Mouse (Mus musculus): ENCODE results near the gene Olfr371.
A peak's percentile ranks its signal among the peaks of the same experiment; 100 is the strongest.

Olfr371 gene

DNA sequence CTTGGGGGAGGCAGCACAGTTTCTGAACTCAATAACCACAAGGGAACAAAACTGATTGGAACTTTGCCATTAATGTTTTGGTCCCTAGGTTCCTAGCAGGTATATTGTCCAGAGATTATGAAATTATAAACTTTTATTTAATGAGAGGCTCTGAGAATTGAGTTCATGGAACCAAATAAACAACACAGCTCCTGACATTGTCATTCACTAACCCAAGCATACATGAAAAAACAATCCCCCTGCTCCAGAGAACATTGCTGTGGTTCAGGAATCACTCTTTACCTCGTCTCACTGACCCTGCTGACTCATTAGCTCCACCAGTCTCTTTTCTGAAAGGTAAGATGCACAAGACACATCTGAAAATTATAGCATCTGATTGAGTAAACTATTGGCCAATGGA lies at the start of gene Olfr371:
TSS of gene Olfr371 (plus strand) at position 301 of the 400 bp plus-strand sequence.
- DNase-seq, result no peak

DNA sequence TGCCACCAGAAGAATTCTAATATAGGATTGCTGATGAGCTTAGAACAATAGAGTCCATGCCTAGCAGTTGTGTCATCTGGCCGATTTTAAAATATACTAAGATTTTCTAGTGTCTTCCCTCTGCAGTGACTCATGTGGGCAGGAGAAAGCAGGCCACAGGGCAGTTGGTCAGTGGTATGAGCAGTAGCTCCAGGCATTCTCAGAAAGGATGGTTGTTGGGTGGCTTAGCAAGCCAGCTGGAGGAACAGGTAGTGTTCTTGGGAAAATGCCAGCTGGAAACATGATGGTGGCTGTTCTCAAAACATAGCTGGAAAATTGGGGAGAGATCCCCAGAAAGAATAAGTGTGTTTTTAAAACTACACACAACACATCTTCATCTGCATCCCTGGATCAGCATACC lies 33.4 kb upstream of the Olfr371 start:
- DNase-seq, result no peak

DNA sequence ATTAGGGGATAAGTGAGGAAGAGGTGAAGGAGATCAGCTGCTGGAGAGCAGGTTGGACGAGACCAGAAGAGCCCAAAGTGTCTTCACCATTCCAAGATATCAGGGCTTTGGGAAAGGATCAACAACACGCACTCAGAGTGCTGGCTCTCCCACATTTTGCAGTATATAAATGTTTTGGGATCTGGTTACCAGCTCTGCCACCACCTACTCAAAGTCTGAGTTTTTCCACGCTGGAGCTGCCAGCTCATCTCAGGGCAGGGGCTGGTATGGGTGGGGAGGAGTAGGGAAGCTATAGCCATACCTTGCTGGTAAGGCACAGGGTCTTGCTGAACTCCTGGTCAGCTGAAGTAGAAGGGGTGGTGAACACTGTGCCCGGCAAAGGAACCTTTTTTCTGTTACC lies 5.6 kb upstream of the Olfr371 start:
- DNase-seq, result no peak

DNA sequence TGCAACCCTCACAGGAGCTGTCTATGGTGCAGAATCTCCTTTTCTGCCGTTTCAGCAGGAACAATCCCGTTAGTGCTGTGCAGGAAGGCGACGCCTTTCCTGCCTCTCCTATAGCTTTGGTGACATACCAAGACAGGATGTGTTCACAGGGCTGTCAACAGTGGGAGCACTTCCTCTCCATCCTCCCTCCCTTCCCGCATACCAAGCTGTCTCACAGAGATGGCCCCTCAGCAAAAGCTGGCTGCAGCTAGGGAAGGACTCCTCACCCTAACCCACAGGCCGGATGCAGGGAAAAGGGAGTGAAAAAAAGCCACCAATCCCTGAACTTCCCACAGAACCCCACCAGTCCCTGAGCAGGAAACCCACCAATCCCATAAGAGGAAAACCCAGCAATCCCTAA lies 4.8 kb upstream of the Olfr371 start:
- DNase-seq, result peak; percentile 26

DNA sequence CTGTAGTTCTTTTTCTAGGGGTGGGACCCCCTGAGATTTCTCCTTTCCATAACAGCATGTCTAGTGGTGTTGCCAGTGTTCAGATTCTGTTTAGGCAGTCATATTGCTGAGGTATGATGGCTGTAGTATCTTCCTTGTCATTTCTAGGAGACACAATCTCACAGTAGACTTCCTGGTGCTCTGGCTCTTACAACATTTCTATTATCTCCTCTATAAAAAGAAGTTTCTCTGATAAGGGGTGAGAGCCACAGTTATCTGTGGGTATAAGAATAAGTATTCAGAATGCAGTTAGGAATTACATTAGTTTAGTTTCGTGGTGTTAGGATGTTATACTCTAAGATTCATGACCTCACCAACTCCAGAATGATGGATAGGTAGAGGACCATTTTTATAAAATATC lies 1.5 kb downstream of the Olfr371 start:
- no peak for DNase-seq

All from kidney, postnatal 10 days (tissue).